Mouse (Mus musculus) urinary bladder, postnatal 0 days (tissue): ENCODE results near the gene Rnf215. TPM values are rescaled to one million over a fixed set of nuclear protein-coding genes. Genes with fewer than 3 reads are reported as not detected.

Experiments
- microRNA-seq: library from miRNA; unstranded; fragments of <30 nt; microRNA quantifications from one replicate; pipeline ENCODE4, GENCODE M21; 2016
- polyA plus RNA-seq: library from polyadenylated mRNA; unstranded; fragments of >200 nt; fragmentation: Nextera tagmentation; extraction: Ambion mirVana; gene quantifications from 2 replicates; pipeline ENCODE4 v1.2.1, GENCODE M21; 2015

Gene Rnf215
- 23.6 and 26.4 TPM in 2 replicates for polyA plus RNA-seq

DNA sequence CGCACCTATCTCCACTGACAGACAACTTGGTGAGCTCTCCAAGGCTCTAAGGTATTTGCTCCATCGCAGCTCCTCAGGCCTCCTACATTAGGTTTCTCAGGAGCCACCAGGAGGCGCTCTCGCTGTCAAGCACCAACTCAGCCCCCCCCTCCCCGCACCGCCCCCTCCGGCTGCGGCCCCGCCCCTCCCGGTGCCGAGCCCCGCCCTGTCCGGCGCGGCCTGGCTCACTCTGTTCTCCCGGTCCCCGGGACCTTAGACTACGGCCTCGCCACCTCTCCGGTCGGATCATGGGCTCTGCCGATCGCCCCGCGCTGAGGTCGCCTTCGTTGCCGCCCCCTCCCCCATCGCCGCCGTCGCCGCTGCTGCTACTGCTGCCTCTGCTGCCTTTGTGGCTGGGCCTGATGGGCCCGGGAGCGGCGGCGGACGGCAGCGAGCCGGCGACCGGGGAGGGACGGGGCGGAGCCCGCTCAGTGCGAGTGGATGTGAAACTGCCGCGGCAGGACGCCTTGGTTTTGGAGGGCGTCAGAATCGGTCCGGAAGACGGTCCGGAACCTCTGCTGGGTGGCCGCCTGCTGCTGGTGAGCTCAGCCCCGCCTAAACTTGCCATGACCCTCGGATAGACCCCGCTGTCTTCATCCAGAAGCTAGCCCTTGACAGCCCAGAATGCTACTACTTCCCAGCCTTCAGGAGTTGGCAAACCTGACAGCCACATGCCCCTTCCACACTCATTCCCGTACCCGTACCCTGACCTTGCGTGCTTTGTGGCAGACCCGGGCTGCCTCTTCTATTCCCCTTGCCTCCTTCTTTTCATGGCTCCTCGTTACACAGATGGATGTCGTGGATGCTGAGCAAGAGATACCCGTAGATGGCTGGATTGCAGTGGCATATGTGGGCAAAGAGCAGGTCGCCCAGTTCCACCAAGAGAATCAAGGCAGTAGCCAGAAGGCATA lies at the start of gene Rnf215:
TSS of gene Rnf215 (plus strand) at position 217 of the 950 bp plus-strand sequence.

DNA sequence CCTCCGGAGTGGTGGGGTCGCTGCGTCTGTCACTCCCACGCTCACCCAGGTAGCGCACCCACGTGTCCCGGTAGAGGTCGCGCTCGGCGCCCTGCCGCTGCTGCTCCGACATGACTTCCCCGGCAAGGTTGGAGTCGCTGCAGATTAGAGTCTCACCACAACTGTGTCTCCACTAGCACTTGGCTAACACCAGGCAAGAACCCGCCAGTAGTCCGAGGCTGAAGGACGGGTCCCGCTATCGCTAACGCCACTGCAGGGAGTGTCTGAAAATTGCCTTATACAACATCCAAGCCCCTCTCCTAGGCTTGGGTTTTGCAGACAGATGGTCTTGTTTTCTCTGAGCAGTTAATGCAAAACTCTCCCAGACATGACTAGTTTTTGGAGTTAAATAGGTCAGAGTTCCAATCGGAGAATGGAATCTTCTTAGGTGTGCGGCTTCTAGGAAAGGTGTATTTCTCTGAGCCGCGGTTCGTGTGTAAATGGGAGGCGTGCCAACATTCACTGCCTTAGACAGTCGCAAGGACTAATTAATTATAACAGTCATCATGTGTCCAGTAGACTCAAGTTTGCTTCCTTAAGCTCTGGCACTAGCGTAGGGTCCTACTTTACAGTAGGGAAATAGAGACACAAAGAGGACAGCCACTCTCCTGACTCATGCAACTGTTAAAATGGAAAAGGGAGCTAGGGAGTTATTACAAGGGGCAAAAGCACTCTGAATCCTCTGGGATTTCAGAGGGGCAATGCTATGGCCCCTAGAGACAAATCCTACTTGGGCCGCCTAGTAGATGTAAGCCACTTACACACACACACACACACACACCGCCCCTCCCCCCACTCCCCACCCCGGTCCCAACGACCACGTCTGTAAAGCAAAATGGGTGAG lies 39.6 kb upstream of the Rnf215 start, which contains the start of gene Mtfp1:
TSS of gene Mtfp1 (minus strand) at position 275 of the 883 bp plus-strand sequence.

DNA sequence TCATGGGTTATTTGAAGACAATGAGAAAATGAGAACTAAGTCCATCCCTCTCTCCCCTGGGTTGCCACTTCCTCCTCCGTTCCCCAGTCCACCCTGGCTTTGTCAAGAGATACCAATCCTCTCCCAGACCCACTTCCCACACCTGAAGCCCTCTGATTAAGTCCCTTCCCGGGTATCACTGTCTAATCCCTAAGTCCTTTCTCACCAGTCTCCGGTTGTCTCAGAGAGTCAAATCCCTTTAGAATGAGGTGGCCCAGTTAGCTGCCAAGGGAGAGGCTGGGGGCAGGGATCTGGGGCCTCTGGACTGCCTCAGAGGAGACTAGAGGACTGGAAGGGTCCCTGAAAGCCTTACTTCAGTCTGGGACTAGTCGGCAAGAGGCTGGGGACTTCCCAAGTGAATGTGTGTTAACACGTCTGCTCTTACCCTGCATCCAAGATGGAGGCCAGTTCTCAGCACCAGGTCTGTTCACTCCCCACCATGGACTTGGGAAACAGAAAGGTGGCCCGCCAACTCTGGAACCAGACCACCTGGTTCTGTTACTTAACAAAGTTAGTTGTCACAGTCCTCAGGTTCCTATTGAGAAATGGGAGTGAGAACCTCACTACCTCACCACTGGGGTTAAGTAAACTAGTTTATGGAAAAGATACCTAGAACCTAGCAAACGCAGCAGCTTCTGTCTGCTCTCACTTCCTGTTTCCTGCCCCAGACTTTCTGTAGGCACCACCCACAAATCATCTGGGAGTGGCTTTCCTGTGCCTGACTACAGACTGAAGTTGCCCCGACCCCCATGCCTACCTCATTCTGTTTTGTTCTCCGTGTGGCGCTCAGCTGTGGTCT lies 12.0 kb upstream of the Rnf215 start, which contains the start of gene Sec14l2:
TSS of gene Sec14l2 (minus strand) at position 674 of the 838 bp plus-strand sequence.

DNA sequence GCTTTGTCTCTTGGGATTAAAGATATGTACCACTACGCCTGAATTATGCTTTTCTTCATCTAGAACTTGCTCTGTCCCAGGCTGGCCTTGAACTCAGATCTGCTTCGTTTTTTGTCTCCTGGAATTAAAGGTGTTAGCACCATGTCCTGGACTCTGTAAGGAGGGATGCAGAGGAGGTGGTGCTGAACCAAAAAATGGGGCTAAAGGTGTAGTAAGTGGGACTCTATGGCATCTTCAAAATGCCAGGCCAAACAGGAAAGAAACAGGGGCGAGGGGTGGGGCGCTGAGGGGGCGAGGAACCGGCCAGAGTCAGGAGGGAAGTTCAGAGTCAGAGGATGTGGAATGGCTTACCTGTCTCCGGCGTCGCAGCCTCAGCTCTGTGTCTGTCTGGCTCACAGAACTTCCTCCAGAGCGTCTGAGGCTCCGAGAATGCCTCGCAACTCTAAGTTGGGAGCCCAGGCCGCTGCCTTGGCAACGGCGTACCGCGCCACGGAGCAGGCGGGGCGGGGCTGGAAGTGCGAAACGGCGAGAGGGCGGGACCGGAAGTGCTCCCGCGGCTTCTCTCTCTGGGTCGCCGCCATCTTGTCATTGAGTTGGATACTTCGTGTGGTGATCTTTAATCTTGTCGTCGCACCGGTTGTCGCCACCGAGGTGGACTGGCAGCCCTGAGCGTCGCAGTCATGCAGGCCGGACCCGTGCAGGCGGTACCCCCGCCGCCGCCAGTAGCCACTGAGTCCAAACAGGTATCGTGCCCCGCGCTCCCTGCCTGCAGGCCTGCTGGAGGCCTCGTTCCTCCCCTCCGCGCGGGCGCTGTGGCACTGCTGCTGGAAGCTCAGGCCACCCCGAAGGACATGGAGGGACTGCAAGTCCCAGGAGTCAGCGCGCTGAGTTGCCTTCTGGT lies 25.1 kb downstream of the Rnf215 start, which contains the start of the genes Ccdc157 and Sf3a1:
TSS of gene Ccdc157 (minus strand) at position 486 of the 901 bp plus-strand sequence.
TSS of gene Sf3a1 (plus strand) at position 543 of the 901 bp plus-strand sequence.

DNA sequence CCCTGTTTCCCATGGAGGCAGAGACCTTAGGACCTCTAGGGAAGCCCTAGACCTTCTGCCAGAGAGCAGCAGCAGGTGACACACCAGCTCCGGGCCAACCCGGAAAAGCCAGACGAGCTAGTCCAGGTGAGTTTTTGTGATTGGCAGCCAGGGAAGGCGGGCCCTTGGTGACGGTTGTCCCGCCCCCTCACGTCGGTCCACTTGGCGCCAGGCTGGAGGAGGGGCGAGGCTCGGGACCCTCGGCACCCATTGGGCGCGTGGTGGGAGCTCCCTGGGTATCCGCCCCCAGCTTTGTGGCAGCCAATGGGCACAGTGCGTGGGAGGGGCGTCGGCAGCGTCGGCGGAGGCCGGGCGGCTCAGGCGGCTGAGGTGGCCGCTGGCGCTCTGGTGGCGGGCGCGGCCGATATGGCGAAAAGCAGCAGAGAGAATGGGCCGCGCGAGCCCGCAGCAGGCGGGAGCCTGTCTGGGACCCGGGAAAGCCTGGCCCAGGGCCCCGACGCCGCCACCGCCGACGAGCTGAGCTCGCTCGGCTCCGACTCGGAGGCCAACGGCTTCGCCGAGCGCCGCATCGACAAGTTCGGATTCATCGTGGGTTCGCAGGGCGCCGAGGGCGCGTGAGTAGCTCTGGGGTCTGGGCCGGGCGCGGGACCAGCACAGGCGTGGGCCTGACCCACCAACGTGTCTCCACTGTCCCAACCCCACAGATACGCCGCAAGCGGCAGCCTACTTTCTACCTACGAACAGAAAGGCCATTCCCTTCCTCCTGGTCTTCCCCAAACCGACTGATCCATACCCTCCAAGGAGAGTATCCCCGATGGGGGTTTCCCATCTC lies 51.7 kb downstream of the Rnf215 start, which contains the start of gene Tbc1d10a:
TSS of gene Tbc1d10a (plus strand) at position 304 of the 832 bp plus-strand sequence.

Small RNA genes within 50 kb of the gene (microRNA-seq; reads per million reads assigned to microRNA genes)
- gene Mir3060 = 2.2 reads per million

Other genes starting within 250 kb of the Rnf215 start
- gene 4921536K21Rik, start 240.1 kb upstream of the Rnf215 start, polyA plus RNA-seq = 0.13 and 0.33 TPM in 2 replicates
- gene Dusp18, start 240.0 kb upstream of the Rnf215 start, polyA plus RNA-seq = 4.6 and 4.7 TPM in 2 replicates
- 11.1 and 12.5 TPM in 2 replicates for gene Slc35e4, start 220.5 kb upstream of the Rnf215 start, polyA plus RNA-seq
- 41.8 and 57.9 TPM in 2 replicates for gene Tcn2, start 203.0 kb upstream of the Rnf215 start, polyA plus RNA-seq
- gene Pes1, start 171.2 kb upstream of the Rnf215 start, polyA plus RNA-seq = 41.3 and 45.1 TPM in 2 replicates
- gene 4930556J24Rik, start 158.4 kb upstream of the Rnf215 start, polyA plus RNA-seq = not detected in 2 replicates
- 2.4 TPM in 2 replicates for gene Gal3st1, start 151.6 kb upstream of the Rnf215 start, polyA plus RNA-seq
- not detected in 2 replicates for gene Sec14l4, start 103.7 kb upstream of the Rnf215 start, polyA plus RNA-seq
- gene Sec14l3, start 70.4 kb upstream of the Rnf215 start, polyA plus RNA-seq = not detected in 2 replicates
- gene Mtfp1, start 39.8 kb upstream of the Rnf215 start, polyA plus RNA-seq = 2.1 and 3.4 TPM in 2 replicates
- gene Sec14l2, start 11.8 kb upstream of the Rnf215 start, polyA plus RNA-seq = 0.33 and 0.43 TPM in 2 replicates
- 3.2 and 3.5 TPM in 2 replicates for gene Ccdc157, start 25.1 kb downstream of the Rnf215 start, polyA plus RNA-seq
- gene Sf3a1, start 25.1 kb downstream of the Rnf215 start, polyA plus RNA-seq = 15.5 and 20.5 TPM in 2 replicates
- gene Tbc1d10a, start 51.6 kb downstream of the Rnf215 start, polyA plus RNA-seq = 53.0 and 58.9 TPM in 2 replicates
- 16.8 and 18.0 TPM in 2 replicates for gene Castor1, start 83.0 kb downstream of the Rnf215 start, polyA plus RNA-seq
- gene Osm, start 101.2 kb downstream of the Rnf215 start, polyA plus RNA-seq = 0.28 and 10.3 TPM in 2 replicates
- 2.8 and 3.0 TPM in 2 replicates for gene Lif, start 122.4 kb downstream of the Rnf215 start, polyA plus RNA-seq